Mouse (Mus musculus): ENCODE measurements around the gene Slc25a39. TPM values are rescaled to one million over a fixed set of nuclear protein-coding genes. Genes with fewer than 3 reads are reported as not detected.
A peak's percentile ranks its signal among the peaks of the same experiment; 100 is the strongest.
"Not testable (repeated sequence)": the region's sequence is repeated elsewhere in the genome, so short reads cannot be mapped to it uniquely, and the experiment has no call there.

Slc25a39 gene
- polyA plus RNA-seq, 1 experiment from 2014 or later = 260 TPM

GRCm38 (mm10) chr11:102367504-102368280 lies 40.1 kb downstream of the Slc25a39 start:
- Histone ChIP-seq H3K9me3 (replicated peaks) (no peaks in the 10 kb centered on the region), H3K27ac (ENCODE audit: poor library complexity, severe bottlenecking) (no peak overlapping the region), H3K4me2 (no peak overlapping the region), H3K9ac (no peak overlapping the region), H3K4me3 (no peak overlapping the region), H3K4me1 (replicated peaks) (peaks cover 6% of the 10 kb centered on the region; the same call in 1 of the 2 replicates), H3K36me3 (no peaks in the 10 kb centered on the region), H3K27me3 (replicated peaks) (peaks cover 17% of the 10 kb centered on the region; the same call in 1 of the 2 replicates)
- no peak for ATAC-seq (ENCODE audit: insufficient number of reproducible peaks, low FRiP score)
- WGBS = 73% methylated on average over 9 of the region's 9 CpGs

- not testable (repeated sequence) for H3K4me2 ChIP-seq; H3K9me3 ChIP-seq (replicated peaks); H3K4me1 ChIP-seq (replicated peaks); ATAC-seq (ENCODE audit: insufficient number of reproducible peaks, low FRiP score); H3K4me3 ChIP-seq; H3K36me3 ChIP-seq
- 0 out of 2 replicates have a peak within 1 kb of the TSS, but pooled peaks have one; percentile 6 for H3K9ac ChIP-seq
- peaks cover 18% of the 10 kb centered on the region; the same call in 1 of the 2 replicates for H3K27me3 ChIP-seq (replicated peaks)
- peak within 1 kb of the TSS; percentile 73; the same call in 1 of the 2 replicates for H3K27ac ChIP-seq (ENCODE audit: poor library complexity, severe bottlenecking)
- WGBS = 82% methylated on average over 8 of the region's 8 CpGs
Measured at GRCm38 (mm10) chr11:102366103-102366502, 41.6 kb downstream of the Slc25a39 start, which contains the start of gene Slc4a1. Slc4a1 (minus strand) TSS chr11:102366203.

DNA sequence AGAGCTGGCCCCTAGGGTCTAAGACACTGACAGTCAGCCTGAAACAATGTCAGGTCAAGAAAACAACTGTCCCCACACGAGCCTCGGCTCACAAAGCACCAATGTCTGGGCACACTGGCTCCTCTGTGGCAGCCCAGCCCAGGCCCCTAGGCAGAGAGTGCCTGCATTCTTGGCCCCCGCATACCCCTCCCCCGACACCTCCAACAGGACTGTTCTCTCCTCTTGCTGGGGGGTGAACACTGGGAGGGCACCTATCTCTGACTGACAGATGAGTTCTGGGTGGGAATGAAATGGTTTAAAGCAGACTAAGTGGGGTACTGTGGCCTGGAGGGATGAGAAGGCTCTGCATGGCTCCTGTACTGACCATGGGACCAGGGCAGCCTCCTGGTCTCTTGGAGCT lies 42.0 kb downstream of the Slc25a39 start:
- Histone ChIP-seq H3K4me3 (no peak overlapping the region), H3K9me3 (replicated peaks) (no peaks in the 10 kb centered on the region), H3K9ac (0 out of 2 replicates have a peak overlapping the region, but pooled peaks have one; percentile 6), H3K27me3 (replicated peaks) (peaks cover 22% of the 10 kb centered on the region; the same call in 1 of the 2 replicates), H3K4me1 (replicated peaks) (peaks cover 6% of the 10 kb centered on the region; the same call in 1 of the 2 replicates), H3K36me3 (no peaks in the 10 kb centered on the region), H3K27ac (ENCODE audit: poor library complexity, severe bottlenecking) (peak overlapping the region; percentile 73; the same call in 1 of the 2 replicates), H3K4me2 (no peak overlapping the region; the same call in 1 of the 2 replicates)
- WGBS = 38% methylated on average over 4 of the region's 4 CpGs
- ATAC-seq (ENCODE audit: insufficient number of reproducible peaks, low FRiP score) = peak; percentile 27; the same call in 1 of the 2 replicates

DNA sequence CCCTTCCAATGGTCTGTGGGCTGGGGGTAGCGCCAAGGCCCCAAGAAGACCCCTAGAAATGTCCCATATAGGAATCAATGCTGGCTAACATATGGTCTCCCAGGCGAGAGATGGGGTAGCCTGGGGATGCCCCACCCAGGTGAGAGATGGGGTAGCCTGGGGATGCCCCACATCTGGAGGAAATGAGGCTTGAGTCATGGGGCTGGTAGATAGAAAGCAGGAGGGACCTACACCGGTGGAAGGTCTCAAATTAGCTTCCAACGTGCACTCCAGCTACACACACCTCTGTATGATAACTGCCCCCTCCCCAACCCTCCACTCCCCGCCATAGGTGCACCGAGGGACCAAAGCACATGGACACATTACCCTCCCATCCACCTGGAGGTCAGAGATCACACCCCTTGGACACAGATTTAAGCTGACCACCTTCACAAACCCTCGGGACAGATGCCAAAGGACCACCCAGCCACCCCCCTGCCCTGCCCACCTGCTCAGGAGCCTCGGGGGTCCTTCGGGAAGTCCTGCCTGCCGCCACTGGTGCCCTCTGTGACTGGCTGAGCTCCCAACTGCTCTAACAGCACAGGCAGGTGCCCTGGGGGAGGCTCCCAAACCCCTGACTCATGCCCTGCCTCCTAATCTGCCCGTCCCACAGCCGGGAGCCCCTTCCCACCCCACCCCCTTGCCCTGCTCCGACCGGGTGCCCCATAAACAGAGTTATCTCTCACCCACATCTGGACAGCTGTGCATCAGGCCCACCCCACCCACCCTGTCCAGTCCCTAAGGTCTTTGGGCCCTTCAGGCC lies 43.0 kb downstream of the Slc25a39 start:
- Histone ChIP-seq H3K4me1 (replicated peaks) (peaks cover 3% of the 10 kb centered on the region; the same call in 1 of the 2 replicates), H3K27me3 (replicated peaks) (peaks cover 30% of the 10 kb centered on the region; the same call in 1 of the 2 replicates), H3K9me3 (replicated peaks) (no peaks in the 10 kb centered on the region), H3K4me2 (no peak overlapping the region), H3K9ac (no peak overlapping the region; the same call in 1 of the 2 replicates), H3K27ac (ENCODE audit: poor library complexity, severe bottlenecking) (peak overlapping the region; percentile 59), H3K4me3 (peak overlapping the region; percentile 28), H3K36me3 (no peaks in the 10 kb centered on the region)
- peak; percentile 85 for ATAC-seq (ENCODE audit: insufficient number of reproducible peaks, low FRiP score)
- 67% methylated on average over 14 of the region's 14 CpGs for WGBS

DNA sequence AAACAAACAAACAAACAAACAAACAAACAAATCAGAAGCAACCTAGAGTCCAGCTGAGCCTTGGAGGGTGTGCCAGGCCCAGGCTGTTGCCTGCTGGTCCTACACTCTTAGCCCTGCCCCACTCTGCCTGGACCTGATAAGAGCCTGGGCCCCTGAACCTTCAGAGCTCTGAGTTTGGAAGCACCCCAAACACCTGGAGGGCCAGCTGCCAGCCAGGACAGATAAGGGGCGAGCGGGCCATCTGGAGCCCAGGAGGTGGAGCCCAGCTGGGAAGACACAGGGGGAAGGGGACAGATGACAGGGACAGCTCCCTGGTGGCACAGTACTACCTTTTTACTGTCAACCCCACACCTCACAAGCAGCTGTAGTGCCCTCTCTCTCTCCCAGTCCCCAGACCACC lies 44.1 kb downstream of the Slc25a39 start:
- Histone ChIP-seq H3K9me3 (replicated peaks) (no peaks in the 10 kb centered on the region), H3K4me1 (replicated peaks) (no peaks in the 10 kb centered on the region), H3K4me3 (peak overlapping the region; percentile 28), H3K36me3 (no peaks in the 10 kb centered on the region), H3K27me3 (replicated peaks) (peaks cover 32% of the 10 kb centered on the region; the same call in 1 of the 2 replicates), H3K4me2 (no peak overlapping the region), H3K9ac (no peak overlapping the region), H3K27ac (ENCODE audit: poor library complexity, severe bottlenecking) (peak overlapping the region; percentile 59)
- 9% methylated on average over 2 of the region's 2 CpGs for WGBS
- peak; percentile 82 for ATAC-seq (ENCODE audit: insufficient number of reproducible peaks, low FRiP score)

GRCm38 (mm10) chr11:102361776-102362495 lies 45.8 kb downstream of the Slc25a39 start:
- peaks cover 49% of the 10 kb centered on the region for H3K27me3 ChIP-seq (replicated peaks)
- no peaks in the 10 kb centered on the region for H3K36me3 ChIP-seq
- H3K27ac ChIP-seq (ENCODE audit: poor library complexity, severe bottlenecking) = peak overlapping the region; percentile 45; the same call in 1 of the 2 replicates
- WGBS = 77% methylated on average over 8 of the region's 8 CpGs
- no peaks in the 10 kb centered on the region for H3K4me1 ChIP-seq (replicated peaks)
- H3K4me2 ChIP-seq = peak overlapping the region; percentile 44
- no peaks in the 10 kb centered on the region for H3K9me3 ChIP-seq (replicated peaks)
- no peak overlapping the region for H3K9ac ChIP-seq
- no peak for ATAC-seq (ENCODE audit: insufficient number of reproducible peaks, low FRiP score)
- peak overlapping the region; percentile 26 for H3K4me3 ChIP-seq

DNA sequence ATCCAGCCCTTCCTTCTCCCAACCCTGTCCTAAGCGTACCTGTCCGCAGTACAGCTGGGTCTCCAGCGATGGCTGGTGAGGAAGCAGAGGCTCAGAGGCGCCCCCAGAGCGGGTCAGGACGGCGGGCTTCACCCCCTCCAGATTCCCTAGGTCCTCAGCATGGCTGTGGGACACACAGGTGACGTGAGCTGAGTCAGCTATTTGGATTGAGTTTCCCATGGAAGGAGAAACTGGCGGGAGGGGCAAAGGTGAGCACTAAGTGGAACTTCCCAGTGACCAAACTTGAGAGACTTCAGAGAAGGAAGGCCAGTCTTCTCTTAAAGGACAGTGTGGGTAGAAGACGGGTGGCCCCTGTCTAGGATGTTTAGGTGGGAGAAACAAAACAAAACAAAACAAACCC lies 49.4 kb downstream of the Slc25a39 start:
- peak overlapping the region; percentile 8 for H3K4me3 ChIP-seq
- H3K9me3 ChIP-seq (replicated peaks) = no peaks in the 10 kb centered on the region
- H3K36me3 ChIP-seq = no peaks in the 10 kb centered on the region
- ATAC-seq (ENCODE audit: insufficient number of reproducible peaks, low FRiP score) = no peak
- no peak overlapping the region for H3K27ac ChIP-seq (ENCODE audit: poor library complexity, severe bottlenecking)
- 66% methylated on average over 10 of the region's 10 CpGs for WGBS
- H3K4me2 ChIP-seq = peak overlapping the region; percentile 44
- H3K9ac ChIP-seq = no peak overlapping the region
- no peaks in the 10 kb centered on the region for H3K4me1 ChIP-seq (replicated peaks)
- H3K27me3 ChIP-seq (replicated peaks) = peaks cover 66% of the 10 kb centered on the region

DNA sequence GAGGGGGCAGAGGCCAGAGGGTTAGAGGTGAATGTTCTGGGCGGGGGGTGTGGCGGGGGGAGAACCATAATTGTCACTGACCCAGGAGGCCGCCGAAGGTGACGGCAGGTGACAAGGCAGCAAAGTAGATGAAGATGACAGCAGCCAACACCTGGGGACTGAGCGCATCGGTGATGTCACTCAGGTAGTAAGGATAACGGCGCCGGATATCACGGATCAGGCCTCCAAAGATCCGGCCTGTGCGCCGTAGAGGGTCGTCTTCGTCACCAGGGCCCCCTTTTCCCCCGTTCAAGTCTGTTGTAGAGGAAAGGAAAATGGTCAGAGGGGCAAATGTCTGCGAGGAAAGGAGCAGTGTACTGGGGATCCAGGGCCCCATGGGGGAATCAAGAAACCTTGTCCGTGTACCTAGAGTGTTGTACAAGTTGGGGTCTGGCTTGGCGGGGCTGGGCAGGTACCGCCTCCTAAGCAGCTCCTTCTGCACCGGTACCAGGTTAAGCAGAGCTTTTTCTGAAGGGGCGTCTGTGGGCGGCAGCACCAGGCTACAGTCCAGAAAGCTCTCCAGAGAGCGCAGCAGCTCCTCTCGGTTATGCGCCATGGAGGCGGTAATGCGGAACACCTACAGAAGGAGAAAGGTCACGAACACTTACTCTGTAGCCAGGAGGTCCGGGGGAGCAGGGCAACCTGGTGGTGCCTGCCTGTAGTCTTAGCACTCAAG lies 51.0 kb downstream of the Slc25a39 start:
- Histone ChIP-seq H3K4me1 (replicated peaks) (no peaks in the 10 kb centered on the region), H3K27ac (ENCODE audit: poor library complexity, severe bottlenecking) (no peak overlapping the region), H3K4me3 (no peak overlapping the region), H3K27me3 (replicated peaks) (peaks cover 77% of the 10 kb centered on the region), H3K9me3 (replicated peaks) (no peaks in the 10 kb centered on the region), H3K9ac (no peak overlapping the region), H3K36me3 (no peaks in the 10 kb centered on the region), H3K4me2 (peak overlapping the region; percentile 17; the same call in 1 of the 2 replicates)
- no peak for ATAC-seq (ENCODE audit: insufficient number of reproducible peaks, low FRiP score)
- 54% methylated on average over 31 of the region's 31 CpGs for WGBS

GRCm38 (mm10) chr11:102356190-102356589 lies 51.6 kb downstream of the Slc25a39 start:
- Histone ChIP-seq H3K36me3 (no peaks in the 10 kb centered on the region), H3K27ac (ENCODE audit: poor library complexity, severe bottlenecking) (no peak overlapping the region), H3K4me3 (no peak overlapping the region), H3K4me1 (replicated peaks) (no peaks in the 10 kb centered on the region), H3K9ac (no peak overlapping the region), H3K9me3 (replicated peaks) (no peaks in the 10 kb centered on the region), H3K27me3 (replicated peaks) (peaks cover 78% of the 10 kb centered on the region), H3K4me2 (0 out of 2 replicates have a peak overlapping the region, but pooled peaks have one; percentile 15)
- no peak for ATAC-seq (ENCODE audit: insufficient number of reproducible peaks, low FRiP score)
- WGBS = 72% methylated on average over 12 of the region's 12 CpGs

DNA sequence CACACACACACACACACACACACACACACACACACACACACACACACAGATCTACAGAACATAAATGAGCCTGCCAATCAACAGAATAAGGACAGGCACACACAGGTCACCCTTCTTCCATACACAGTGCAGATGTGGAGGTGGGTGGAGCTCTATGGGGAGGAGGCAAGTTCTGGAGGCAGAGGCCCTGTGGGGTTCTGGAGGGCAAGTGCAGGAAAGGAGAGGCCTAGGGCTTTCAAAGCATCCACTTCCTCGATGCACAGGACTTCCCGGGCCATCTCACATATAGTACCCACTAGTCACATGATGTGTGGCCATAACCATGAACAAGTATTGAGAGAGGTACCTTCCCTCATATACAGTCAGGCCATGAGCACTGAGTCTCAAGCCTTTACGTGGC lies 52.2 kb downstream of the Slc25a39 start:
- no peaks in the 10 kb centered on the region for H3K36me3 ChIP-seq
- no peak overlapping the region for H3K9ac ChIP-seq
- H3K27ac ChIP-seq (ENCODE audit: poor library complexity, severe bottlenecking) = no peak overlapping the region
- no peaks in the 10 kb centered on the region for H3K4me1 ChIP-seq (replicated peaks)
- H3K27me3 ChIP-seq (replicated peaks) = peaks cover 75% of the 10 kb centered on the region
- H3K4me3 ChIP-seq = no peak overlapping the region
- H3K9me3 ChIP-seq (replicated peaks) = no peaks in the 10 kb centered on the region
- peak; percentile 45; the same call in 1 of the 2 replicates for ATAC-seq (ENCODE audit: insufficient number of reproducible peaks, low FRiP score)
- H3K4me2 ChIP-seq = no peak overlapping the region
- 84% methylated on average over 3 of the region's 3 CpGs for WGBS

Measured in heart, embryonic 12.5 days (tissue).